Mouse (Mus musculus): ENCODE results near the gene Kif1b. TPM values are rescaled to one million over a fixed set of nuclear protein-coding genes. Genes with fewer than 3 reads are reported as not detected.

Gene Kif1b
- polyA plus RNA-seq, 1 experiment from 2014 or later: 35.6 TPM

GRCm38 (mm10) chr4:149157415-149157973 lies 150.0 kb downstream of the Kif1b start:
- DNase-seq (ENCODE audit: low spot score) (no peak), ATAC-seq (no peak)
- H3K9me3 ChIP-seq (ENCODE audit: low read length): no peaks in the 10 kb centered on the region
- no peak overlapping the region for H3K9ac ChIP-seq (replicated peaks; ENCODE audit: low read depth)
- no peak overlapping the region for H3K4me2 ChIP-seq (replicated peaks; ENCODE audit: low read depth, low read length)
- peaks cover 65% of the 10 kb centered on the region for H3K36me3 ChIP-seq (ENCODE audit: insufficient read depth, low read length)
- H3K4me1 ChIP-seq (ENCODE audit: insufficient read depth, low read depth, low read length): no peaks in the 10 kb centered on the region
- H3K27me3 ChIP-seq (replicated peaks; ENCODE audit: insufficient read depth, low read length): no peaks in the 10 kb centered on the region
- H3K4me3 ChIP-seq (ENCODE audit: low read depth, low read length): no peak overlapping the region
- no peak overlapping the region for H3K27ac ChIP-seq (ENCODE audit: low read length)
- WGBS: 81% methylated on average over 8 of the region's 8 CpGs
- no peak for TF ChIP-seq CTCF (IDR thresholded peaks at IDR 0.05)
- no peak for TF ChIP-seq EP300 (IDR thresholded peaks at IDR 0.05)

GRCm38 (mm10) chr4:149155711-149156110 lies 151.8 kb downstream of the Kif1b start:
- Histone ChIP-seq H3K4me3 (ENCODE audit: low read depth, low read length) (no peak overlapping the region), H3K27ac (ENCODE audit: low read length) (no peak overlapping the region), H3K9ac (replicated peaks; ENCODE audit: low read depth) (no peak overlapping the region), H3K4me1 (ENCODE audit: insufficient read depth, low read depth, low read length) (no peaks in the 10 kb centered on the region), H3K4me2 (replicated peaks; ENCODE audit: low read depth, low read length) (no peak overlapping the region), H3K9me3 (ENCODE audit: low read length) (no peaks in the 10 kb centered on the region), H3K27me3 (replicated peaks; ENCODE audit: insufficient read depth, low read length) (no peaks in the 10 kb centered on the region), H3K36me3 (ENCODE audit: insufficient read depth, low read length) (peaks cover 65% of the 10 kb centered on the region)
- DNase-seq (ENCODE audit: low spot score): peak; percentile 66
- WGBS: 71% methylated on average over 6 of the region's 6 CpGs
- ATAC-seq: peak; percentile 58
- TF ChIP-seq CTCF (IDR thresholded peaks at IDR 0.05): no peak
- no peak for TF ChIP-seq EP300 (IDR thresholded peaks at IDR 0.05)

GRCm38 (mm10) chr4:149154859-149155258 lies 152.6 kb downstream of the Kif1b start:
- no peak for ATAC-seq
- H3K36me3 ChIP-seq (ENCODE audit: insufficient read depth, low read length): peaks cover 59% of the 10 kb centered on the region
- H3K9me3 ChIP-seq (ENCODE audit: low read length): no peaks in the 10 kb centered on the region
- H3K27ac ChIP-seq (ENCODE audit: low read length): no peak overlapping the region
- no peak overlapping the region for H3K9ac ChIP-seq (replicated peaks; ENCODE audit: low read depth)
- no peak overlapping the region for H3K4me3 ChIP-seq (ENCODE audit: low read depth, low read length)
- TF ChIP-seq CTCF (IDR thresholded peaks at IDR 0.05): no peak
- TF ChIP-seq EP300 (IDR thresholded peaks at IDR 0.05): no peak
- H3K4me1 ChIP-seq (ENCODE audit: insufficient read depth, low read depth, low read length): no peaks in the 10 kb centered on the region
- no peak for DNase-seq (ENCODE audit: low spot score)
- no peaks in the 10 kb centered on the region for H3K27me3 ChIP-seq (replicated peaks; ENCODE audit: insufficient read depth, low read length)
- no peak overlapping the region for H3K4me2 ChIP-seq (replicated peaks; ENCODE audit: low read depth, low read length)
- 97% methylated on average over 7 of the region's 7 CpGs for WGBS

GRCm38 (mm10) chr4:149150721-149151120 lies 156.8 kb downstream of the Kif1b start:
- Histone ChIP-seq H3K27me3 (replicated peaks; ENCODE audit: insufficient read depth, low read length) (no peaks in the 10 kb centered on the region), H3K36me3 (ENCODE audit: insufficient read depth, low read length) (peaks cover 28% of the 10 kb centered on the region), H3K9ac (replicated peaks; ENCODE audit: low read depth) (no peak overlapping the region), H3K4me3 (ENCODE audit: low read depth, low read length) (no peak overlapping the region), H3K4me1 (ENCODE audit: insufficient read depth, low read depth, low read length) (no peaks in the 10 kb centered on the region), H3K27ac (ENCODE audit: low read length) (no peak overlapping the region), H3K4me2 (replicated peaks; ENCODE audit: low read depth, low read length) (no peak overlapping the region), H3K9me3 (ENCODE audit: low read length) (no peaks in the 10 kb centered on the region)
- ATAC-seq: no peak
- 92% methylated on average over 11 of the region's 11 CpGs for WGBS
- DNase-seq (ENCODE audit: low spot score): no peak
- TF ChIP-seq EP300 (IDR thresholded peaks at IDR 0.05) (no peak), CTCF (IDR thresholded peaks at IDR 0.05) (no peak)

- Histone ChIP-seq H3K9me3 (ENCODE audit: low read length) (no peaks in the 10 kb centered on the region), H3K4me3 (ENCODE audit: low read depth, low read length) (no peak overlapping the region), H3K27me3 (replicated peaks; ENCODE audit: insufficient read depth, low read length) (no peaks in the 10 kb centered on the region), H3K27ac (ENCODE audit: low read length) (no peak overlapping the region), H3K4me2 (replicated peaks; ENCODE audit: low read depth, low read length) (no peak overlapping the region), H3K4me1 (ENCODE audit: insufficient read depth, low read depth, low read length) (no peaks in the 10 kb centered on the region), H3K9ac (replicated peaks; ENCODE audit: low read depth) (no peak overlapping the region), H3K36me3 (ENCODE audit: insufficient read depth, low read length) (peaks cover 28% of the 10 kb centered on the region)
- no peak for DNase-seq (ENCODE audit: low spot score)
- peak; percentile 20; the same call in 1 of the 2 replicates for ATAC-seq
- TF ChIP-seq CTCF (IDR thresholded peaks at IDR 0.05): no peak
- TF ChIP-seq EP300 (IDR thresholded peaks at IDR 0.05): no peak
- WGBS: 81% methylated on average over 11 of the region's 11 CpGs
Observed at GRCm38 (mm10) chr4:149150256-149150655, 157.2 kb downstream of the Kif1b start.

- H3K27ac ChIP-seq (ENCODE audit: low read length): no peak overlapping the region
- DNase-seq (ENCODE audit: low spot score): no peak
- H3K4me1 ChIP-seq (ENCODE audit: insufficient read depth, low read depth, low read length): no peaks in the 10 kb centered on the region
- 46% methylated on average over 7 of the region's 7 CpGs for WGBS
- TF ChIP-seq CTCF (IDR thresholded peaks at IDR 0.05) (no peak), EP300 (IDR thresholded peaks at IDR 0.05) (no peak)
- ATAC-seq: peak; percentile 28; the same call in 1 of the 2 replicates
- H3K9me3 ChIP-seq (ENCODE audit: low read length): no peaks in the 10 kb centered on the region
- no peak overlapping the region for H3K9ac ChIP-seq (replicated peaks; ENCODE audit: low read depth)
- H3K36me3 ChIP-seq (ENCODE audit: insufficient read depth, low read length): peaks cover 23% of the 10 kb centered on the region
- no peak overlapping the region for H3K4me2 ChIP-seq (replicated peaks; ENCODE audit: low read depth, low read length)
- no peaks in the 10 kb centered on the region for H3K27me3 ChIP-seq (replicated peaks; ENCODE audit: insufficient read depth, low read length)
- no peak overlapping the region for H3K4me3 ChIP-seq (ENCODE audit: low read depth, low read length)
Observed at GRCm38 (mm10) chr4:149149611-149150010, 157.9 kb downstream of the Kif1b start.

GRCm38 (mm10) chr4:149149196-149149595 lies 158.3 kb downstream of the Kif1b start:
- Histone ChIP-seq H3K9ac (replicated peaks; ENCODE audit: low read depth) (no peak overlapping the region), H3K9me3 (ENCODE audit: low read length) (no peaks in the 10 kb centered on the region), H3K27ac (ENCODE audit: low read length) (no peak overlapping the region), H3K4me2 (replicated peaks; ENCODE audit: low read depth, low read length) (no peak overlapping the region), H3K27me3 (replicated peaks; ENCODE audit: insufficient read depth, low read length) (no peaks in the 10 kb centered on the region), H3K36me3 (ENCODE audit: insufficient read depth, low read length) (peaks cover 22% of the 10 kb centered on the region), H3K4me3 (ENCODE audit: low read depth, low read length) (no peak overlapping the region), H3K4me1 (ENCODE audit: insufficient read depth, low read depth, low read length) (no peaks in the 10 kb centered on the region)
- no peak for DNase-seq (ENCODE audit: low spot score)
- WGBS: 74% methylated on average over 9 of the region's 9 CpGs
- no peak for ATAC-seq
- TF ChIP-seq CTCF (IDR thresholded peaks at IDR 0.05) (no peak), EP300 (IDR thresholded peaks at IDR 0.05) (no peak)
